Mouse (Mus musculus): ENCODE data around the gene Foxp1. TPM values are rescaled to one million over a fixed set of nuclear protein-coding genes. Genes with fewer than 3 reads are reported as not detected.

Gene Foxp1
- polyA plus RNA-seq, 1 experiment from 2014 or later, result 110 TPM

DNA sequence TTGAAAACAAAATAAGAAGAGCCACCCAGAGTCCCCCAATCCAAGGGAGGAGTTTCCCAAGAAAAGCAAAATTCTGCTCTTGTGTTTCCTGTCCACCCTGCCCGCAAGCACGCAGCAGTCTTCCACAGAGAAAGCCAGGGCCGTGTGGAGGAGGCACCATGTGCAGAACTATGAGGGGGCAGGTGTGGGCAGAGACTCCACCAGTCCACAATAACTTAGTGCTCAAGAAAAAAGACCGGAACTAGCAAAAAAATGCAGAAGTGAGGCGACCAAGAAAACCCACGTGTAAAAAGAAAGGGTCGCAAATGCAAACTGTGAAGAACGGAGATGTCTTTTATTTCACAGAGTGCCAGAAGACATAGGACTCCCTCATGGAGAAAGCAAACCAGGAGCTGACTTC lies 227.0 kb downstream of the Foxp1 start:
- Histone ChIP-seq H3K4me1 (ENCODE audit: control insufficient read depth, insufficient read depth, low read length) (no peaks in the 10 kb centered on the region), H3K27me3 (ENCODE audit: control insufficient read depth, insufficient read depth, low read length) (no peaks in the 10 kb centered on the region), H3K9ac (ENCODE audit: low read depth, low read length) (no peak overlapping the region), H3K27ac (ENCODE audit: low read depth, low read length) (no peak overlapping the region), H3K36me3 (ENCODE audit: control insufficient read depth, insufficient read depth, low read length) (no peaks in the 10 kb centered on the region), H3K4me3 (ENCODE audit: low read depth, low read length) (no peak overlapping the region), H3K4me2 (no peak overlapping the region), H3K9me3 (replicated peaks; ENCODE audit: control insufficient read depth, low read length) (no peaks in the 10 kb centered on the region)
- no peak for ATAC-seq (replicated peaks; ENCODE audit: insufficient number of reproducible peaks, low FRiP score, low TSS enrichment)
- 77% methylated on average over 8 of the region's 8 CpGs for WGBS (ENCODE audit: insufficient replicate concordance)

DNA sequence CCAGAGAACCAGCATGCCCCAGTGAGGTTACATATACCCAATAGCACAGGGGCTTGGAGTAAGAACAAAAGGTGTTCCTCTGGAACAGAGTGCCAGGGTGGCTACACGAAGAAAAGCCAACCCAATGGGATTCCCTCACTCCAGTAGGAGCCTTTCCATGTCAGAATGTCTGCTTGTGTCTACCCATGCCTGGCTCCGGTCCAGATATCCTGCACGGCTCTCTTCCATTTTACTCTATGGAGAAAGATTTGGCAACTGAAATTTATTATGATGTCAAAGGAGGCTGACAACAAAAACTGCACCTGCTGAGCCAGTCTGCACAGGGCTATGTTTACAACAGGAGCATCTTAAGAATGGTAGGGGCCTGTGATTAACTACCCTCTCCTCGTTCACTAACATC lies 233.3 kb downstream of the Foxp1 start:
- no peaks in the 10 kb centered on the region for H3K36me3 ChIP-seq (ENCODE audit: control insufficient read depth, insufficient read depth, low read length)
- no peaks in the 10 kb centered on the region for H3K9me3 ChIP-seq (replicated peaks; ENCODE audit: control insufficient read depth, low read length)
- no peak overlapping the region for H3K9ac ChIP-seq (ENCODE audit: low read depth, low read length)
- H3K27me3 ChIP-seq (ENCODE audit: control insufficient read depth, insufficient read depth, low read length), result no peaks in the 10 kb centered on the region
- H3K4me3 ChIP-seq (ENCODE audit: low read depth, low read length), result no peak overlapping the region
- no peak for ATAC-seq (replicated peaks; ENCODE audit: insufficient number of reproducible peaks, low FRiP score, low TSS enrichment)
- 75% methylated on average over 4 of the region's 4 CpGs for WGBS (ENCODE audit: insufficient replicate concordance)
- H3K27ac ChIP-seq (ENCODE audit: low read depth, low read length), result no peak overlapping the region
- no peak overlapping the region for H3K4me2 ChIP-seq
- H3K4me1 ChIP-seq (ENCODE audit: control insufficient read depth, insufficient read depth, low read length), result no peaks in the 10 kb centered on the region

DNA sequence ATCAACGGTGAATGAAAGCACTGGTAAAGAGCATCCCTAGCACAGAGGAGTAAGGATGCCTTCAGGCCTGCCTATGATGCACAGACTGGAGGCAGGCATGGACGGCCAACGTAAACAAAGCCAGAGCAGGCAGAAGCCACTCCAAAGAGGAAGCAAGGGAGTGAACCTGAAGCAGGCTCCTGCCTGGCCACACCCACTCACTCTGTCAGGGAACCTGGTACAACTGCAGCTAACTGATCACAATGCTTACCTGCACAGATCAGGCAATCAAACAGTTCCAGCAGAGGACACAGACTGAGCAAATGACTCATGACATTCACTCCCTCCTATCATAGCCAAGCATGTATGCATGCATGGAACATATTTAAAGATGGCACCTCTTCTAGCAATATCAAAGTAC lies 237.5 kb downstream of the Foxp1 start:
- Histone ChIP-seq H3K4me2 (no peak overlapping the region), H3K9ac (ENCODE audit: low read depth, low read length) (no peak overlapping the region), H3K36me3 (ENCODE audit: control insufficient read depth, insufficient read depth, low read length) (no peaks in the 10 kb centered on the region), H3K4me3 (ENCODE audit: low read depth, low read length) (no peak overlapping the region), H3K4me1 (ENCODE audit: control insufficient read depth, insufficient read depth, low read length) (no peaks in the 10 kb centered on the region), H3K27ac (ENCODE audit: low read depth, low read length) (no peak overlapping the region), H3K27me3 (ENCODE audit: control insufficient read depth, insufficient read depth, low read length) (no peaks in the 10 kb centered on the region), H3K9me3 (replicated peaks; ENCODE audit: control insufficient read depth, low read length) (no peaks in the 10 kb centered on the region)
- ATAC-seq (replicated peaks; ENCODE audit: insufficient number of reproducible peaks, low FRiP score, low TSS enrichment), result no peak
- 60% methylated on average over 3 of the region's 3 CpGs for WGBS (ENCODE audit: insufficient replicate concordance)

DNA sequence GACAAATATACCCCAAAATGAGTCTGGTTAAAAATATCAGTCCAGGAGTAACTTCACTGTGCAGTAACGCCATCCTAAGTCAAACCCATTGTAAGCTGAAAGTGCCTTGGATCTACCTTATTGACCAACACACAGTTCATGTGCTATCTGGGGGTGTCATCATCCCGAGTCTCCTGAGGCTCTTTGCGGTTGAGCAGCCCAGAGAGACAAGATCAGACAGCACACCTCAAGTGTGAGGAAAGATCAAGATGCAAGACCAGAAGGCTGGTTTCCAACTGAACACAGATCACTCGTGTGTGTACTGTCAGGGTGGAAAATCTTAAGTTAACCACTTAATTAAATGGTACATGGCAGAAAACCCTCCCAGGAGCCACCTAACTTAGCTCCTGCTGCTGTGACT lies 238.5 kb downstream of the Foxp1 start:
- H3K27me3 ChIP-seq (ENCODE audit: control insufficient read depth, insufficient read depth, low read length), result no peaks in the 10 kb centered on the region
- no peaks in the 10 kb centered on the region for H3K36me3 ChIP-seq (ENCODE audit: control insufficient read depth, insufficient read depth, low read length)
- H3K27ac ChIP-seq (ENCODE audit: low read depth, low read length), result no peak overlapping the region
- ATAC-seq (replicated peaks; ENCODE audit: insufficient number of reproducible peaks, low FRiP score, low TSS enrichment), result no peak
- WGBS (ENCODE audit: insufficient replicate concordance), result 75% methylated on average over 4 of the region's 4 CpGs
- no peak overlapping the region for H3K9ac ChIP-seq (ENCODE audit: low read depth, low read length)
- H3K9me3 ChIP-seq (replicated peaks; ENCODE audit: control insufficient read depth, low read length), result no peaks in the 10 kb centered on the region
- no peak overlapping the region for H3K4me3 ChIP-seq (ENCODE audit: low read depth, low read length)
- H3K4me2 ChIP-seq, result no peak overlapping the region
- no peaks in the 10 kb centered on the region for H3K4me1 ChIP-seq (ENCODE audit: control insufficient read depth, insufficient read depth, low read length)

DNA sequence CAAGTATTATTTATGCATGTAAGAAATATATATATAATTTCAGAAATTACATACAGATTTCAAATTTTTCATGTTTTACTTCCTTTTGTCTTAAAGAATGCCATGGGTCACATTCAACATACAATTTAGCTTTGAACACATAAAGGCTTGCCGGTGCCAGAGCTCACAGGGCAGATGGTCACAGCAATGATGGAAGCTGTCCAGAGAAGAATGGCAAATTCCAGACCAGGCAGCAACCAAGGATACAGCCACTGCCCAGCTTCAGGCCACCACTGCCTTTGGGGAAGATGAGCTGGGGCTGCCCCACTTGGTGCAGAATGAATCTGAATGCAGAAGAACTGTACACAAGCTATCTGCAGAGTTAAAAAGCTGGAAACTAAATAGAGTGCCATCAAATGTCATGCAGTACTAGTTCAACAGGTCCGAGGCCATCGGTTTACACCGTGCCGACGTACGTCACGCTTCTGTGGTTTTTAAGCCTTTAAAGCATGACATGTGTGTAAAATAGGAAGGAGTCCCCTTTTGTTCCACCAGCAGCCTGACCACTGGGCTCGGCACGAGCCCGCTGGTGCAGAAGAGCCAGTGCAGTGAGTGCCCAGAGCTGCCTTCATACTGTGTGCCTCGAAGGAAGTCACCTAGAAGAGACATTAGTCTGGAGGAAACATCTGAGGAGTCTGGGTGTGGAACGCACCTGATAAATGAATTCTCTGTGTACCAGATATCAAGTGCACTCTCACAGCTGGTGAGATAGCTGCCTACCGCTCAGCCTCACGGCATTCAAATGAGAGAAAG lies 239.5 kb downstream of the Foxp1 start:
- Histone ChIP-seq H3K9me3 (replicated peaks; ENCODE audit: control insufficient read depth, low read length) (no peaks in the 10 kb centered on the region), H3K4me1 (ENCODE audit: control insufficient read depth, insufficient read depth, low read length) (no peaks in the 10 kb centered on the region), H3K27ac (ENCODE audit: low read depth, low read length) (no peak overlapping the region), H3K9ac (ENCODE audit: low read depth, low read length) (no peak overlapping the region), H3K4me2 (no peak overlapping the region), H3K4me3 (ENCODE audit: low read depth, low read length) (no peak overlapping the region), H3K27me3 (ENCODE audit: control insufficient read depth, insufficient read depth, low read length) (no peaks in the 10 kb centered on the region), H3K36me3 (ENCODE audit: control insufficient read depth, insufficient read depth, low read length) (no peaks in the 10 kb centered on the region)
- WGBS (ENCODE audit: insufficient replicate concordance), result 79% methylated on average over 15 of the region's 15 CpGs
- no peak for ATAC-seq (replicated peaks; ENCODE audit: insufficient number of reproducible peaks, low FRiP score, low TSS enrichment)

DNA sequence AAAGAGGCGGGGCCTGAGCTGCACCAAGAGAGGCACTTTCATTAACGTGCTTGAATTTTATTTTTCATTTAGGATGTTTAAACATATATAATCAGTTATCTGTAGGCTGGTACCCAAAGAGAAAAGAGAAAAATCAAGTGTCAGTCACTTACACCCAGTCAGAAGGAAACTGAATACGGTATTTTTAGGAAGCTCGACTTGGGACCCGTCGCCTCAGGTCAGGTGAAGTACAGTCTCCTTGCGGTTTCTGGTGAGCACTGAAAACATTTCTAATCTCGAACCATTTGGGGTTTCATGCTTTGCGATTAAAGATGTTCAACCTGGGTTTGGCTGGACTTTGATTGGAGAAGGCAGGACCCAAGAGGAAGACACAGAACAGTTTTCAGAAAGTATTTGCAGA lies 241.1 kb downstream of the Foxp1 start:
- no peak overlapping the region for H3K9ac ChIP-seq (ENCODE audit: low read depth, low read length)
- H3K36me3 ChIP-seq (ENCODE audit: control insufficient read depth, insufficient read depth, low read length), result no peaks in the 10 kb centered on the region
- H3K4me2 ChIP-seq, result no peak overlapping the region
- H3K4me1 ChIP-seq (ENCODE audit: control insufficient read depth, insufficient read depth, low read length), result no peaks in the 10 kb centered on the region
- WGBS (ENCODE audit: insufficient replicate concordance), result 87% methylated on average over 9 of the region's 9 CpGs
- H3K9me3 ChIP-seq (replicated peaks; ENCODE audit: control insufficient read depth, low read length), result no peaks in the 10 kb centered on the region
- ATAC-seq (replicated peaks; ENCODE audit: insufficient number of reproducible peaks, low FRiP score, low TSS enrichment), result no peak
- H3K27me3 ChIP-seq (ENCODE audit: control insufficient read depth, insufficient read depth, low read length), result no peaks in the 10 kb centered on the region
- H3K4me3 ChIP-seq (ENCODE audit: low read depth, low read length), result no peak overlapping the region
- no peak overlapping the region for H3K27ac ChIP-seq (ENCODE audit: low read depth, low read length)

DNA sequence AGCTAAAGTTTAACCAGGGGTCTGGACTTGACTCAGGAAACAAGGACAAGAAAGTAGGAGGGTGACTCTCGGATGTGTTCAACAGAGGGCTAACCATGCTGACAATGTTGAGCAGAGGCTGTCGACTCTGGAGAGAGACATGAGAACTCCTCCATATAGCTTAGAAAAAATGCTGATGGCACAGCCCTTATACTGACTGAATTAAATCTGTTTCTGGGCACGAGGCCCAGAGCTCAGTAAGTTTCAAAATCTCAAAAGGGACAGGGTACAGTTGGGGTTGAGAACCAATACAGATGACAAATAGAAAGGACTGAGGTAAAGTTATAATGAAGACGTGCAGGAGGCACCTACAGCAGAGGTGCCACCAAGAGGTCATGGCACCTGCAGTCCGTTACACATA lies 241.9 kb downstream of the Foxp1 start:
- no peak overlapping the region for H3K27ac ChIP-seq (ENCODE audit: low read depth, low read length)
- H3K9ac ChIP-seq (ENCODE audit: low read depth, low read length), result no peak overlapping the region
- no peaks in the 10 kb centered on the region for H3K9me3 ChIP-seq (replicated peaks; ENCODE audit: control insufficient read depth, low read length)
- no peaks in the 10 kb centered on the region for H3K36me3 ChIP-seq (ENCODE audit: control insufficient read depth, insufficient read depth, low read length)
- ATAC-seq (replicated peaks; ENCODE audit: insufficient number of reproducible peaks, low FRiP score, low TSS enrichment), result no peak
- no peaks in the 10 kb centered on the region; the same call in 1 of the 2 replicates for H3K4me1 ChIP-seq (ENCODE audit: control insufficient read depth, insufficient read depth, low read length)
- 79% methylated on average over 5 of the region's 5 CpGs for WGBS (ENCODE audit: insufficient replicate concordance)
- no peak overlapping the region for H3K4me3 ChIP-seq (ENCODE audit: low read depth, low read length)
- no peaks in the 10 kb centered on the region for H3K27me3 ChIP-seq (ENCODE audit: control insufficient read depth, insufficient read depth, low read length)
- no peak overlapping the region for H3K4me2 ChIP-seq

DNA sequence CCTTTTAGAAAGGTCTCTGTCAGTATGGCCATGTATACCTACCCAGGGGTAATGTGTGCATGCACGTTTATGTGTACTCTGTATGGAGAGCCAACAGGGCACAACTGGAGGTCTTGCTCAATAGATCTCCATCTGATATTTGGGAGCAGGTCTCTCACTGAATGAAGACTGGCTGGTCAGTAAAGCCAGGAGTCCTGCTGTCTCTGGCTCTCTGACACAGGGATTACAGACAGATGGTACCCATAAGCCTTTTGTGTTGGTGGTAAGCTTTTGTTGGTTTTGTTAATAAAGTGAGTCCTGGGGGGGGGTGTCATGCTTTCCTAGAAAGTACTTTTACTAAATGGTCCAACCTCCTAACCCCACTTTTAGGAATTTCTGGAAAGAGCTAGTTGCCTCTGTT lies 245.3 kb downstream of the Foxp1 start:
- no peak overlapping the region for H3K4me3 ChIP-seq (ENCODE audit: low read depth, low read length)
- no peak for ATAC-seq (replicated peaks; ENCODE audit: insufficient number of reproducible peaks, low FRiP score, low TSS enrichment)
- WGBS (ENCODE audit: insufficient replicate concordance), result 89% methylated on average over 1 of the region's 1 CpGs

DNA sequence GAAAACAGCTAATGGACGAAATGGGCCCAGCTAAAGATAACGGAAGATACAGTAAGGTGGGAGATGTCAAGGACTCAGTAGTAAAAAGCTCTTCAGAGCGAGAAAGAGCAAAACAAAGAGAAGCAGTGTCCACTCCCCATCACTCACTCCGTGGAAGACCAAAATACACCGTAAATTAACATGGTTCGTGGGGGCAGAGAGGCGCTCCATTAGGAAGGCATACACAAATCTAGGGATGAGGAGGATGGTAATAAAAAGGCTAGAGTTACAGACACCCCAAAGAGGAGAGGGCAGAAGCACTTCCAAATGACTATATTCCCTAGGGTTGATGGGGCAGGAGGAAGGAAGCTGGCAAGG lies 246.2 kb downstream of the Foxp1 start:
- no peaks in the 10 kb centered on the region for H3K36me3 ChIP-seq (ENCODE audit: control insufficient read depth, insufficient read depth, low read length)
- H3K27ac ChIP-seq (ENCODE audit: low read depth, low read length), result no peak overlapping the region
- H3K9me3 ChIP-seq (replicated peaks; ENCODE audit: control insufficient read depth, low read length), result no peaks in the 10 kb centered on the region
- no peak overlapping the region for H3K4me3 ChIP-seq (ENCODE audit: low read depth, low read length)
- H3K4me1 ChIP-seq (ENCODE audit: control insufficient read depth, insufficient read depth, low read length), result peaks cover 3% of the 10 kb centered on the region
- no peak overlapping the region for H3K9ac ChIP-seq (ENCODE audit: low read depth, low read length)
- 35% methylated on average over 7 of the region's 7 CpGs for WGBS (ENCODE audit: insufficient replicate concordance)
- no peak for ATAC-seq (replicated peaks; ENCODE audit: insufficient number of reproducible peaks, low FRiP score, low TSS enrichment)
- H3K27me3 ChIP-seq (ENCODE audit: control insufficient read depth, insufficient read depth, low read length), result no peaks in the 10 kb centered on the region
- no peak overlapping the region for H3K4me2 ChIP-seq

More for the DNA sequence above, 245.3 kb downstream of the Foxp1 start:
- no peaks in the 10 kb centered on the region for H3K27me3 ChIP-seq (ENCODE audit: control insufficient read depth, insufficient read depth, low read length)
- H3K9me3 ChIP-seq (replicated peaks; ENCODE audit: control insufficient read depth, low read length), result no peaks in the 10 kb centered on the region
- no peak overlapping the region for H3K9ac ChIP-seq (ENCODE audit: low read depth, low read length)
- H3K27ac ChIP-seq (ENCODE audit: low read depth, low read length), result no peak overlapping the region
- no peaks in the 10 kb centered on the region for H3K36me3 ChIP-seq (ENCODE audit: control insufficient read depth, insufficient read depth, low read length)
- H3K4me2 ChIP-seq, result no peak overlapping the region
- H3K4me1 ChIP-seq (ENCODE audit: control insufficient read depth, insufficient read depth, low read length), result peaks cover 3% of the 10 kb centered on the region
